Mouse (Mus musculus): ENCODE results near the gene Iba57. TPM values are rescaled to one million over a fixed set of nuclear protein-coding genes. Genes with fewer than 3 reads are reported as not detected.

The Iba57 gene
- polyA plus RNA-seq, 1 experiment from 2014 or later, result 2.4 TPM

- WGBS, result 59% methylated on average over 9 of the region's 9 CpGs
- Histone ChIP-seq H3K9me3 (ENCODE audit: control insufficient read depth, low read length) (no peaks in the 10 kb centered on the region), H3K4me1 (replicated peaks; ENCODE audit: control insufficient read depth, insufficient read depth, low read length) (peaks cover 2% of the 10 kb centered on the region; the same call in 1 of the 2 replicates), H3K9ac (ENCODE audit: low read length) (peak overlapping the region; percentile 54), H3K27ac (ENCODE audit: low read depth, low read length) (no peak overlapping the region), H3K27me3 (ENCODE audit: control insufficient read depth, insufficient read depth, low read length) (no peaks in the 10 kb centered on the region), H3K36me3 (ENCODE audit: control insufficient read depth, insufficient read depth, low read length) (no peaks in the 10 kb centered on the region), H3K4me3 (ENCODE audit: low read depth, low read length) (peak overlapping the region; percentile 74), H3K4me2 (ENCODE audit: low read depth, low read length, severe bottlenecking) (peak overlapping the region; percentile 48)
- DNase-seq (ENCODE audit: low spot score), result no peak
- no peak; the same call in 1 of the 2 replicates for ATAC-seq (replicated peaks; ENCODE audit: low FRiP score)
These were observed 890 bp downstream of the Iba57 start for GRCm38 (mm10) chr11:59162443-59163254.

GRCm38 (mm10) chr11:59161398-59161797 lies 2.1 kb downstream of the Iba57 start:
- no peaks in the 10 kb centered on the region for H3K9me3 ChIP-seq (ENCODE audit: control insufficient read depth, low read length)
- no peak overlapping the region for H3K27ac ChIP-seq (ENCODE audit: low read depth, low read length)
- H3K36me3 ChIP-seq (ENCODE audit: control insufficient read depth, insufficient read depth, low read length), result no peaks in the 10 kb centered on the region
- H3K4me2 ChIP-seq (ENCODE audit: low read depth, low read length, severe bottlenecking), result no peak overlapping the region
- DNase-seq (ENCODE audit: low spot score) (no peak), ATAC-seq (replicated peaks; ENCODE audit: low FRiP score) (no peak)
- H3K4me3 ChIP-seq (ENCODE audit: low read depth, low read length), result no peak overlapping the region
- no peak overlapping the region for H3K9ac ChIP-seq (ENCODE audit: low read length)
- no peaks in the 10 kb centered on the region for H3K27me3 ChIP-seq (ENCODE audit: control insufficient read depth, insufficient read depth, low read length)
- 82% methylated on average over 5 of the region's 5 CpGs for WGBS
- H3K4me1 ChIP-seq (replicated peaks; ENCODE audit: control insufficient read depth, insufficient read depth, low read length), result peaks cover 2% of the 10 kb centered on the region; the same call in 1 of the 2 replicates

GRCm38 (mm10) chr11:59159558-59159957 lies 4.0 kb downstream of the Iba57 start:
- ATAC-seq (replicated peaks; ENCODE audit: low FRiP score), result no peak
- no peak overlapping the region for H3K27ac ChIP-seq (ENCODE audit: low read depth, low read length)
- WGBS, result 92% methylated on average over 4 of the region's 4 CpGs
- H3K9me3 ChIP-seq (ENCODE audit: control insufficient read depth, low read length), result no peaks in the 10 kb centered on the region
- H3K27me3 ChIP-seq (ENCODE audit: control insufficient read depth, insufficient read depth, low read length), result no peaks in the 10 kb centered on the region
- no peak overlapping the region for H3K9ac ChIP-seq (ENCODE audit: low read length)
- DNase-seq (ENCODE audit: low spot score), result no peak
- no peak overlapping the region for H3K4me3 ChIP-seq (ENCODE audit: low read depth, low read length)
- peaks cover 2% of the 10 kb centered on the region; the same call in 1 of the 2 replicates for H3K4me1 ChIP-seq (replicated peaks; ENCODE audit: control insufficient read depth, insufficient read depth, low read length)
- H3K36me3 ChIP-seq (ENCODE audit: control insufficient read depth, insufficient read depth, low read length), result no peaks in the 10 kb centered on the region
- no peak overlapping the region for H3K4me2 ChIP-seq (ENCODE audit: low read depth, low read length, severe bottlenecking)

GRCm38 (mm10) chr11:59159099-59159498 lies 4.4 kb downstream of the Iba57 start:
- WGBS, result 91% methylated on average over 13 of the region's 13 CpGs
- Histone ChIP-seq H3K4me3 (ENCODE audit: low read depth, low read length) (no peak overlapping the region), H3K36me3 (ENCODE audit: control insufficient read depth, insufficient read depth, low read length) (no peaks in the 10 kb centered on the region), H3K4me1 (replicated peaks; ENCODE audit: control insufficient read depth, insufficient read depth, low read length) (peaks cover 2% of the 10 kb centered on the region; the same call in 1 of the 2 replicates), H3K27ac (ENCODE audit: low read depth, low read length) (no peak overlapping the region), H3K9me3 (ENCODE audit: control insufficient read depth, low read length) (no peaks in the 10 kb centered on the region), H3K4me2 (ENCODE audit: low read depth, low read length, severe bottlenecking) (no peak overlapping the region), H3K27me3 (ENCODE audit: control insufficient read depth, insufficient read depth, low read length) (no peaks in the 10 kb centered on the region), H3K9ac (ENCODE audit: low read length) (no peak overlapping the region)
- DNase-seq (ENCODE audit: low spot score) (peak; percentile 44), ATAC-seq (replicated peaks; ENCODE audit: low FRiP score) (no peak)

GRCm38 (mm10) chr11:59155900-59156299 lies 7.6 kb downstream of the Iba57 start:
- Histone ChIP-seq H3K27me3 (ENCODE audit: control insufficient read depth, insufficient read depth, low read length) (no peaks in the 10 kb centered on the region), H3K9me3 (ENCODE audit: control insufficient read depth, low read length) (no peaks in the 10 kb centered on the region), H3K4me1 (replicated peaks; ENCODE audit: control insufficient read depth, insufficient read depth, low read length) (no peaks in the 10 kb centered on the region), H3K9ac (ENCODE audit: low read length) (no peak overlapping the region), H3K36me3 (ENCODE audit: control insufficient read depth, insufficient read depth, low read length) (no peaks in the 10 kb centered on the region), H3K4me3 (ENCODE audit: low read depth, low read length) (no peak overlapping the region), H3K27ac (ENCODE audit: low read depth, low read length) (no peak overlapping the region), H3K4me2 (ENCODE audit: low read depth, low read length, severe bottlenecking) (no peak overlapping the region)
- 92% methylated on average over 5 of the region's 5 CpGs for WGBS
- no peak for ATAC-seq (replicated peaks; ENCODE audit: low FRiP score)
- DNase-seq (ENCODE audit: low spot score), result no peak

DNA sequence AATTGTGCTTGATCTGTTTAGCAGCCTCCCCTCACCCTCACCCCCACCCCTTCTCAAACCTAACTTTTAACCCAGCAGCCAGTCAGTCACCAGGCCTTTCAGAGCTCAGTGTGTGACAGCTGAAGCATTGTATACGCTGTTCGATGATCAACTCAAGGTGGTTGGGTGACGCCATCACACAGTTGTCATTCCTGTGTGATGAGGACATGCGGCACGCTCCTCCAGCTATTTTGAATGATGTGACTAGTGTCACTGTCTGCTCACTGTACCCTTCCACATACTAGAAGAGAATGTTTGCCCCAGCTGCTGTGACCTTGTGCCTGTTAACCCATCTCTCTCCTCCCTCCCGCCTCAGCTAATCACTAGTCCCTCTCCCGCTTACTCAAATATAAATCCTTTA lies 9.3 kb downstream of the Iba57 start:
- Histone ChIP-seq H3K4me3 (ENCODE audit: low read depth, low read length) (no peak overlapping the region), H3K36me3 (ENCODE audit: control insufficient read depth, insufficient read depth, low read length) (no peaks in the 10 kb centered on the region), H3K27ac (ENCODE audit: low read depth, low read length) (no peak overlapping the region), H3K27me3 (ENCODE audit: control insufficient read depth, insufficient read depth, low read length) (no peaks in the 10 kb centered on the region), H3K4me1 (replicated peaks; ENCODE audit: control insufficient read depth, insufficient read depth, low read length) (no peaks in the 10 kb centered on the region), H3K9ac (ENCODE audit: low read length) (no peak overlapping the region), H3K4me2 (ENCODE audit: low read depth, low read length, severe bottlenecking) (no peak overlapping the region), H3K9me3 (ENCODE audit: control insufficient read depth, low read length) (no peaks in the 10 kb centered on the region)
- no peak for DNase-seq (ENCODE audit: low spot score)
- 97% methylated on average over 7 of the region's 7 CpGs for whole genome bisulfite sequencing
- no peak for ATAC-seq (replicated peaks; ENCODE audit: low FRiP score)

DNA sequence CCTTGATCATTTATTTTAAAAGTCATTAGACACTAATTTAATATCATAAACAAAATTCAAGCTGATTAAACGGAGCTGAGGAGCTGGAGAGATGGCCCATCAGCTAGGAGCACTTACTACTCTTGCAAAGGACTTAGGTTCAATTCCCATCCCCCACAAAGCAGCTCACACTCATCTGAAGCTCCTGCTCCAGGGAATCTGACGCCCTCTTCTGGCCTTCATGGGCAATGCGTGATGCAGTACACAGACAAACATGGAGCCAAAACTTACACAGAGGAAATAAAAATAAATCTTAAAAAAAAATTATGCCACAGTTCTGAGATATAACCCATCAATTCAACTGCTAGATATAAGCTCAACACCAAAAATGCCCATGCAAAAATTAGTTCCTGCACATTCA lies 11.8 kb downstream of the Iba57 start:
- ATAC-seq (replicated peaks; ENCODE audit: low FRiP score) (no peak), DNase-seq (ENCODE audit: low spot score) (no peak)
- no peak overlapping the region for H3K4me2 ChIP-seq (ENCODE audit: low read depth, low read length, severe bottlenecking)
- no peak overlapping the region for H3K27ac ChIP-seq (ENCODE audit: low read depth, low read length)
- WGBS, result 23% methylated on average over 3 of the region's 3 CpGs
- no peaks in the 10 kb centered on the region for H3K36me3 ChIP-seq (ENCODE audit: control insufficient read depth, insufficient read depth, low read length)
- H3K4me1 ChIP-seq (replicated peaks; ENCODE audit: control insufficient read depth, insufficient read depth, low read length), result no peaks in the 10 kb centered on the region
- H3K9ac ChIP-seq (ENCODE audit: low read length), result no peak overlapping the region
- no peaks in the 10 kb centered on the region for H3K9me3 ChIP-seq (ENCODE audit: control insufficient read depth, low read length)
- no peaks in the 10 kb centered on the region for H3K27me3 ChIP-seq (ENCODE audit: control insufficient read depth, insufficient read depth, low read length)
- H3K4me3 ChIP-seq (ENCODE audit: low read depth, low read length), result no peak overlapping the region

- H3K27me3 ChIP-seq (ENCODE audit: control insufficient read depth, insufficient read depth, low read length), result no peaks in the 10 kb centered on the region
- WGBS, result 80% methylated on average over 3 of the region's 3 CpGs
These were observed 14.2 kb downstream of the Iba57 start for GRCm38 (mm10) chr11:59149302-59149701.

GRCm38 (mm10) chr11:59142962-59143361 lies 20.6 kb downstream of the Iba57 start:
- H3K9me3 ChIP-seq (ENCODE audit: control insufficient read depth, low read length), result no peaks in the 10 kb centered on the region
- no peak overlapping the region for H3K4me2 ChIP-seq (ENCODE audit: low read depth, low read length, severe bottlenecking)
- WGBS, result 82% methylated on average over 5 of the region's 5 CpGs
- DNase-seq (ENCODE audit: low spot score) (no peak), ATAC-seq (replicated peaks; ENCODE audit: low FRiP score) (no peak)
- no peak overlapping the region for H3K4me3 ChIP-seq (ENCODE audit: low read depth, low read length)
- H3K27ac ChIP-seq (ENCODE audit: low read depth, low read length), result no peak overlapping the region
- no peaks in the 10 kb centered on the region for H3K27me3 ChIP-seq (ENCODE audit: control insufficient read depth, insufficient read depth, low read length)
- no peaks in the 10 kb centered on the region for H3K36me3 ChIP-seq (ENCODE audit: control insufficient read depth, insufficient read depth, low read length)
- no peak overlapping the region for H3K9ac ChIP-seq (ENCODE audit: low read length)
- H3K4me1 ChIP-seq (replicated peaks; ENCODE audit: control insufficient read depth, insufficient read depth, low read length), result no peaks in the 10 kb centered on the region

More at GRCm38 (mm10) chr11:59149302-59149701, 14.2 kb downstream of the Iba57 start:
- Histone ChIP-seq H3K4me1 (replicated peaks; ENCODE audit: control insufficient read depth, insufficient read depth, low read length) (no peaks in the 10 kb centered on the region), H3K9ac (ENCODE audit: low read length) (no peak overlapping the region), H3K4me2 (ENCODE audit: low read depth, low read length, severe bottlenecking) (no peak overlapping the region), H3K36me3 (ENCODE audit: control insufficient read depth, insufficient read depth, low read length) (no peaks in the 10 kb centered on the region), H3K4me3 (ENCODE audit: low read depth, low read length) (no peak overlapping the region), H3K9me3 (ENCODE audit: control insufficient read depth, low read length) (no peaks in the 10 kb centered on the region), H3K27ac (ENCODE audit: low read depth, low read length) (no peak overlapping the region)
- no peak for ATAC-seq (replicated peaks; ENCODE audit: low FRiP score)
- no peak for DNase-seq (ENCODE audit: low spot score)
